Mouse (Mus musculus) olfactory bulb, adult 2 months (tissue): ENCODE data around the gene Reck.

ENCODE experiments used
- CTCF ChIP-seq: fragments of 200-500 bp; IDR thresholded peaks from 2 replicates; pipeline ENCODE4 v1.5.1; 2012; ENCODE audit warnings: low read depth, mild to moderate bottlenecking, low read length, moderate library complexity; ENCODE audit not compliant: insufficient read depth
- POLR2A ChIP-seq: fragments of 200-500 bp; IDR thresholded peaks from 2 replicates; pipeline ENCODE4 v1.6.1; 2012; ENCODE audit warnings: mild to moderate bottlenecking, low read depth, low read length, moderate library complexity; ENCODE audit not compliant: insufficient read depth

GRCm38 (mm10) chr4:43859886-43860285 is 15.4 kb upstream of the Reck start:
- no peak for TF ChIP-seq CTCF
- TF ChIP-seq POLR2A, result no peak
